Mouse (Mus musculus) myocyte (in vitro differentiated cells): ENCODE results near the gene Zfp106. TPM values are rescaled to one million over a fixed set of nuclear protein-coding genes. Genes with fewer than 3 reads are reported as not detected.

Experiments used
- H3K27me3 ChIP-seq: one replicate; pipeline ENCODE4 v1.6.1; 2011; ENCODE audit not compliant: control insufficient read depth, insufficient read depth, insufficient read length
- H3K36me3 ChIP-seq: one replicate; pipeline ENCODE4 v1.6.1; 2011; ENCODE audit not compliant: control insufficient read depth, insufficient read depth
- H3K4me2 ChIP-seq: one replicate; pipeline ENCODE4 v1.6.1; 2011; ENCODE audit warnings: low read depth, control low read depth
- H3K4me3 ChIP-seq: one replicate; pipeline ENCODE4 v1.5.1; 2011; ENCODE audit warnings: mild to moderate bottlenecking, control low read depth, moderate library complexity
- H3K79me2 ChIP-seq: one replicate; pipeline ENCODE4 v1.6.1; 2011; ENCODE audit not compliant: control insufficient read depth, insufficient read depth
- H3ac ChIP-seq: one replicate; pipeline ENCODE4 v1.6.1; 2011; ENCODE audit not compliant: control insufficient read depth, insufficient read length
- CEBPB ChIP-seq: IDR thresholded peaks from 2 replicates; pipeline ENCODE4 v1.6.1; 2011; ENCODE audit warnings: mild to moderate bottlenecking, moderate library complexity; ENCODE audit not compliant: poor library complexity, insufficient read depth, severe bottlenecking
- E2F4 ChIP-seq: IDR thresholded peaks from one replicate; pipeline ENCODE4 v1.6.1; 2011; ENCODE audit warnings: mild to moderate bottlenecking, control low read depth, moderate library complexity; ENCODE audit not compliant: insufficient read depth
- MAX ChIP-seq: IDR thresholded peaks from one replicate; pipeline ENCODE4 v1.6.1; 2011; ENCODE audit warnings: low read depth, mild to moderate bottlenecking, control low read depth
- MYOD1 ChIP-seq, 3 experiments: IDR thresholded peaks; one replicate each; pipeline ENCODE4 v1.6.1; 2011; ENCODE audit warnings: control low read depth in 2 of 3, low read depth in 2 of 3, mild to moderate bottlenecking in 2 of 3, moderate library complexity in 1 of 3; ENCODE audit not compliant: insufficient read length in 2 of 3, control insufficient read depth in 1 of 3
- MYOG ChIP-seq, 3 experiments: IDR thresholded peaks; one replicate each; pipeline ENCODE4 v1.6.1; 2011; ENCODE audit warnings: control low read depth in 2 of 3, low read depth in 2 of 3, mild to moderate bottlenecking in 2 of 3; ENCODE audit not compliant: insufficient read length in 2 of 3, control insufficient read depth in 1 of 3, insufficient read depth in 1 of 3
- POLR2A ChIP-seq: IDR thresholded peaks from one replicate; pipeline ENCODE4 v1.6.1; 2011; ENCODE audit warnings: low read depth, mild to moderate bottlenecking, control low read depth, moderate library complexity; ENCODE audit not compliant: insufficient read length
- POLR2AphosphoS2 ChIP-seq: IDR thresholded peaks from one replicate; pipeline ENCODE4 v1.6.1; 2011; ENCODE audit warnings: low read depth, control low read depth; ENCODE audit not compliant: insufficient read length
- REST ChIP-seq: IDR thresholded peaks from one replicate; pipeline ENCODE4 v1.6.1; 2011; ENCODE audit warnings: mild to moderate bottlenecking, control low read depth, moderate library complexity; ENCODE audit not compliant: insufficient read depth, insufficient read length
- SRF ChIP-seq: IDR thresholded peaks from one replicate; pipeline ENCODE4 v1.6.1; 2011; ENCODE audit warnings: low read depth; ENCODE audit not compliant: control insufficient read depth, insufficient read length
- TCF12 ChIP-seq: IDR thresholded peaks from one replicate; pipeline ENCODE4 v1.6.1; 2011; ENCODE audit warnings: mild to moderate bottlenecking, control low read depth; ENCODE audit not compliant: poor library complexity, insufficient read depth, severe bottlenecking
- TCF3 ChIP-seq: IDR thresholded peaks from one replicate; pipeline ENCODE4 v1.6.1; 2011; ENCODE audit warnings: low read depth, control low read depth; ENCODE audit not compliant: insufficient read length
- USF1 ChIP-seq: IDR thresholded peaks from one replicate; pipeline ENCODE4 v1.6.1; 2011; ENCODE audit warnings: low read depth, mild to moderate bottlenecking, control low read depth, moderate library complexity
- polyA plus RNA-seq: library from polyadenylated mRNA; unstranded; fragments of >200 nt; fragmentation: generic; extraction: Trizol; gene quantifications from one replicate; pipeline ENCODE4 v1.2.1, GENCODE M21; 2012; ENCODE audit warnings: missing spikeins

Gene Zfp106
- polyA plus RNA-seq, 1 experiment, result 94.6 TPM

- Histone ChIP-seq H3K4me3 (no peak overlapping the region), H3K36me3 (no peaks in the 10 kb centered on the region), H3K79me2 (no peaks in the 10 kb centered on the region), H3K4me2 (no peak overlapping the region), H3ac (no peak overlapping the region), H3K27me3 (no peaks in the 10 kb centered on the region)
- TF ChIP-seq SRF, result no peak
These were observed 70.4 kb downstream of the Zfp106 start for GRCm38 (mm10) chr2:120493254-120493653.

DNA sequence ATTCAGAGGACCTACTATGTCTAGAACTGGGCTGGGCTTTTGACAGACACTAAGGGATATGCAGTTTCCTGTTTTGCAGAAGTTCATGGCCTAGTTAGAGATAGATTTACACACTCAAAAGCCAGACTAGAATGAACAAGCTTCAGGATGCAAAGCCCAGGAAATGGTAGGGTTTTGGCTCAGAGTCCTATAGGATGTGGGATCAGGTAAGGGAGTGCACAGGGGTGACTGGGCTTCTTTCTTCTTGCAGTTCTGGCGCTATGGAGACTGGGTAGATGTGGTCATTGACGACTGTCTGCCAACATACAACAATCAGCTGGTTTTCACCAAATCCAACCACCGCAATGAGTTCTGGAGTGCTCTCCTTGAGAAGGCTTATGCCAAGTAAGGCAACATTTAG lies 79.4 kb downstream of the Zfp106 start:
- Histone ChIP-seq H3K36me3 (no peaks in the 10 kb centered on the region), H3ac (no peak overlapping the region), H3K4me3 (no peak overlapping the region), H3K27me3 (no peaks in the 10 kb centered on the region), H3K79me2 (no peaks in the 10 kb centered on the region), H3K4me2 (no peak overlapping the region)
- TF ChIP-seq SRF (no peak), MYOG (IDR thresholded peaks at IDR 0.05; ENCODE audit: control insufficient read depth in 1 of 3, insufficient read depth in 1 of 3, insufficient read length in 2 of 3, low read depth in 2 of 3) (no peak), POLR2A (no peak), MAX (no peak), E2F4 (no peak), CEBPB (no peak), REST (no peak), USF1 (no peak), POLR2AphosphoS2 (no peak), MYOD1 (IDR thresholded peaks at IDR 0.05; ENCODE audit: control insufficient read depth in 1 of 3, insufficient read length in 2 of 3, low read depth in 2 of 3) (no peak), TCF3 (no peak), TCF12 (no peak)

- no peak for TF ChIP-seq REST
- TF ChIP-seq CEBPB, result no peak
- TF ChIP-seq TCF12, result no peak
- TF ChIP-seq MYOG (IDR thresholded peaks at IDR 0.05; ENCODE audit: control insufficient read depth in 1 of 3, insufficient read depth in 1 of 3, insufficient read length in 2 of 3, low read depth in 2 of 3), result no peak
- TF ChIP-seq SRF, result no peak
- no peak for TF ChIP-seq MYOD1 (IDR thresholded peaks at IDR 0.05; ENCODE audit: control insufficient read depth in 1 of 3, insufficient read length in 2 of 3, low read depth in 2 of 3)
- H3K36me3 ChIP-seq, result no peaks in the 10 kb centered on the region
- H3K4me2 ChIP-seq, result peak overlapping the region; percentile 46
- H3K79me2 ChIP-seq, result no peaks in the 10 kb centered on the region
- H3ac ChIP-seq, result no peak overlapping the region
- no peak overlapping the region for H3K4me3 ChIP-seq
- no peaks in the 10 kb centered on the region for H3K27me3 ChIP-seq
These were observed 80.9 kb downstream of the Zfp106 start for GRCm38 (mm10) chr2:120482506-120483389.

DNA sequence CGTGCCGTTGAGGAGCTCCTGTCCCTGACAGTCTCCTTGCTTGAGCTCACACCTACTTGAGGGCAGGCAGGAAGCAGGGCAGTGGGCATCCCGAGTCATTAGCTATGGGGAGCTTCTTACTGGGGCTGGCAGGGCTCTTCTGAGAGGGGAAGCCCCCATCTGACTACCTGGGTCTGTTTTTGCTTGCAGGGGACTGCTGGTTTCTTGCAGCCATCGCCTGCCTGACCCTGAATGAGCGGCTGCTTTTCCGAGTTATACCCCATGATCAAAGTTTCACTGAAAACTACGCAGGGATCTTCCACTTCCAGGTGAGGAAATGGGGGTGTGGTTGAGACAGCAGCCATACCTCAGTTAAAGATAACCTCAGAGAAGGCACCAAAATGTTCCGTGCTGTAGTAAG lies 81.7 kb downstream of the Zfp106 start:
- Histone ChIP-seq H3ac (no peak overlapping the region), H3K27me3 (no peaks in the 10 kb centered on the region), H3K79me2 (no peaks in the 10 kb centered on the region), H3K4me2 (peak overlapping the region; percentile 46), H3K36me3 (no peaks in the 10 kb centered on the region), H3K4me3 (no peak overlapping the region)
- TF ChIP-seq TCF12 (no peak), SRF (no peak), MYOD1 (IDR thresholded peaks at IDR 0.05; ENCODE audit: control insufficient read depth in 1 of 3, insufficient read length in 2 of 3, low read depth in 2 of 3) (no peak), POLR2AphosphoS2 (no peak), USF1 (no peak), POLR2A (no peak), E2F4 (no peak), MYOG (IDR thresholded peaks at IDR 0.05; ENCODE audit: control insufficient read depth in 1 of 3, insufficient read depth in 1 of 3, insufficient read length in 2 of 3, low read depth in 2 of 3) (no peak), TCF3 (no peak), REST (no peak), CEBPB (no peak), MAX (no peak)

- Histone ChIP-seq H3K27me3 (no peaks in the 10 kb centered on the region), H3ac (no peak overlapping the region), H3K36me3 (no peaks in the 10 kb centered on the region), H3K4me3 (no peak overlapping the region), H3K79me2 (no peaks in the 10 kb centered on the region), H3K4me2 (no peak overlapping the region)
- TF ChIP-seq TCF3 (no peak), MAX (no peak), USF1 (no peak), REST (no peak), E2F4 (no peak), SRF (no peak), MYOD1 (IDR thresholded peaks at IDR 0.05; ENCODE audit: control insufficient read depth in 1 of 3, insufficient read length in 2 of 3, low read depth in 2 of 3) (no peak), POLR2AphosphoS2 (no peak), POLR2A (no peak), MYOG (IDR thresholded peaks at IDR 0.05; ENCODE audit: control insufficient read depth in 1 of 3, insufficient read depth in 1 of 3, insufficient read length in 2 of 3, low read depth in 2 of 3) (no peak), TCF12 (no peak), CEBPB (no peak)
These were observed 85.0 kb downstream of the Zfp106 start for GRCm38 (mm10) chr2:120478600-120478999.
